Mouse (Mus musculus) midbrain, embryonic 13.5 days (tissue): ENCODE results near the gene Kif26b. TPM values are rescaled to one million over a fixed set of nuclear protein-coding genes. Genes with fewer than 3 reads are reported as not detected.

Experiments used
- ATAC-seq: fragments of 200-750 bp; cut with Nextera tagmentation; 2 replicates; pipeline ENCODE4 v1.8.0; 2017; ENCODE audit warnings: mild to moderate bottlenecking, moderate TSS enrichment, moderate library complexity
- H3K27ac ChIP-seq: fragments of 300-500 bp; sonication (generic); 2 replicates; pipeline ENCODE4 v1.5.1; 2015; ENCODE audit warnings: inconsistent platforms, mild to moderate bottlenecking, moderate library complexity
- H3K27me3 ChIP-seq: fragments of 300-500 bp; sonication (generic); 2 replicates; pipeline ENCODE4 v1.6.1; 2015; ENCODE audit warnings: mild to moderate bottlenecking, inconsistent platforms
- H3K36me3 ChIP-seq: fragments of 300-500 bp; sonication (generic); 2 replicates; pipeline ENCODE4 v1.6.1; 2015; ENCODE audit warnings: mild to moderate bottlenecking, inconsistent platforms
- H3K4me1 ChIP-seq: fragments of 300-500 bp; sonication (generic); replicated peaks from 2 replicates; pipeline ENCODE4 v1.6.1; 2015; ENCODE audit warnings: inconsistent platforms
- H3K4me2 ChIP-seq: fragments of 300-500 bp; sonication (generic); replicated peaks from 2 replicates; pipeline ENCODE4 v1.6.1; 2015; ENCODE audit warnings: moderate library complexity, mild to moderate bottlenecking, inconsistent platforms
- H3K4me3 ChIP-seq: fragments of 300-500 bp; sonication (generic); replicated peaks from 2 replicates; pipeline ENCODE4 v1.5.1; 2015; ENCODE audit warnings: mild to moderate bottlenecking, inconsistent platforms
- H3K9ac ChIP-seq: fragments of 300-500 bp; sonication (generic); replicated peaks from 2 replicates; pipeline ENCODE4 v1.6.1; 2015; ENCODE audit warnings: mild to moderate bottlenecking, inconsistent platforms
- H3K9me3 ChIP-seq: fragments of 300-500 bp; sonication (generic); 2 replicates; pipeline ENCODE4 v1.6.1; 2016; ENCODE audit warnings: mild to moderate bottlenecking, inconsistent platforms
- WGBS: fragments of 180-500 bp; shearing (Covaris S2); methylation state at CpG from one replicate; pipeline ENCODE4 v1.1.7; 2015; 5-methylcytosine and 5-hydroxymethylcytosine counted together
- polyA plus RNA-seq: library from polyadenylated mRNA; unstranded; fragments of >200 nt; fragmentation: Nextera tagmentation; extraction: Ambion mirVana; gene quantifications from 2 replicates; pipeline ENCODE4 v1.2.1, GENCODE M21; 2015

Kif26b gene
- polyA plus RNA-seq, 1 experiment from 2014 or later = 5.7 TPM

DNA sequence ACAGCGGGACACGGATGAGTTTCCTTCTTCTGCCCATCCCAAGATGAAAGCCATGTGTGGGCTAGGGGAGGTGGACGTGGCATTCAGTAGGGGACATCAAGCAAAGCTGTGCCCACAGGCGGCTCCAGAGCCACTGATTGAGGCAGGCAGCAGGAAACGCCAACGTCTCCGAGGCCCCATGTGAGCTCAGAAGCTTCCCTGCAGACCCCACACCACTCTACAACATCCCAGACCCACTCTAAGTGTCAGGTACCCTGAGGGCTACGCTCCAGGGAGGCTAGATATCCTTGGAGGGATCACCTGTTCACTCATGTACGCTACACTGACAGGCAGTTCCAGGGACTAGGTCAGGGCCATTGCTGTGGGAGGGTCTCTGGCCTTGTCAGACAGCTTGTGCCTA, 432.7 kb downstream of the Kif26b start:
- Histone ChIP-seq H3K4me2 (no peak overlapping the region), H3K4me3 (no peak overlapping the region), H3K9ac (no peak overlapping the region), H3K27me3 (no peaks in the 10 kb centered on the region), H3K4me1 (peaks cover 11% of the 10 kb centered on the region; the same call in 1 of the 2 replicates), H3K9me3 (no peaks in the 10 kb centered on the region), H3K27ac (no peak overlapping the region), H3K36me3 (no peaks in the 10 kb centered on the region)
- no peak for ATAC-seq
- 84% methylated on average over 9 of the region's 9 CpGs for WGBS

DNA sequence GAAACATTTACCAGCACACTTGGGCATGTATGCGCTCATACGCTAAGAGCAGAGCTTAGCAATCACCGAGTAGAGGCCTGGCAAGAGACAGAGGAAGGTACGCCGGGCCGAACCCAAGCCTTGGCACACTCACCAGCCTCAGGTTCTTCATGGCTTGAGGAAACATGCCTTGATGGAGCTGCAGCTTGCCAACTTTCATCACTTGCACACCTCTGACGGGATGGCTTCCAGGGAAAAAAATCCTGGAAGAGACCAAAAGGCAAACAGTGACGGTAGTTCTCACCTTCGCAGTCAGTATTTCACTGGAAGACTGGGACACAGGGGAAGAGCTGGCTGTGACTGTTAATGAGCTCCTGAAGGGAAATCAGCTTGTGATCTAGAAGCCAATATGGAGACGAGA, 443.1 kb downstream of the Kif26b start:
- ATAC-seq = no peak
- WGBS = 97% methylated on average over 10 of the region's 10 CpGs
- no peak overlapping the region for H3K4me2 ChIP-seq
- H3K27me3 ChIP-seq = no peaks in the 10 kb centered on the region
- H3K9ac ChIP-seq = no peak overlapping the region
- H3K4me1 ChIP-seq = no peaks in the 10 kb centered on the region
- no peaks in the 10 kb centered on the region for H3K9me3 ChIP-seq
- no peak overlapping the region for H3K4me3 ChIP-seq
- H3K27ac ChIP-seq = no peak overlapping the region
- no peaks in the 10 kb centered on the region for H3K36me3 ChIP-seq

GRCm38 (mm10) chr1:178978617-178979245, 449.8 kb downstream of the Kif26b start:
- H3K9ac ChIP-seq = no peak overlapping the region
- no peaks in the 10 kb centered on the region for H3K36me3 ChIP-seq
- 54% methylated on average over 8 of the region's 8 CpGs for WGBS
- H3K4me3 ChIP-seq = no peak overlapping the region
- H3K27me3 ChIP-seq = no peaks in the 10 kb centered on the region
- ATAC-seq = no peak
- no peak overlapping the region for H3K27ac ChIP-seq
- H3K4me2 ChIP-seq = no peak overlapping the region
- H3K4me1 ChIP-seq = 0 out of 2 replicates have a peak, but pooled peaks cover 7% of the 10 kb centered on the region
- H3K9me3 ChIP-seq = no peaks in the 10 kb centered on the region

DNA sequence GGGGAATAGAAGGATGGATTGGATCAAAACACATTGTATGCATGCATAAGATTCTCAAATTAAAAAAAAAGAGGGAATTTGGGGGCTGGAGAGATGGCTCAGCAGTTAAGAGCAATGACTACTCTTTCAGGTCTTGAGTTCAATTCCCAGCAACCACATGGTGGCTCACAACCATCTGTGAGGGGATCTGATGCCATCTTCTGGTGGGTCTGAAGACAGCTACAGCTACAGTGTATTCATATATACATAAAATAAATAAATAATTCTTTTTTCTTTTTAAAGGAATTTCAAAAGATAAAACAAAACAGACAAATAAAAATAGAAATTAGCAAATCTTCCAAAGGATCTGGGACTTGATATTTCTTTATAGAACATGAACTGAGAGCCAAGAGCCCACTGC, 451.3 kb downstream of the Kif26b start:
- Histone ChIP-seq H3K4me3 (no peak overlapping the region), H3K9ac (no peak overlapping the region), H3K4me1 (0 out of 2 replicates have a peak, but pooled peaks cover 7% of the 10 kb centered on the region), H3K9me3 (no peaks in the 10 kb centered on the region), H3K4me2 (no peak overlapping the region), H3K27me3 (no peaks in the 10 kb centered on the region), H3K36me3 (no peaks in the 10 kb centered on the region), H3K27ac (no peak overlapping the region)
- no peak for ATAC-seq

GRCm38 (mm10) chr1:178981641-178982040, 452.7 kb downstream of the Kif26b start:
- no peak overlapping the region for H3K9ac ChIP-seq
- 69% methylated on average over 5 of the region's 5 CpGs for WGBS
- H3K27ac ChIP-seq = no peak overlapping the region
- no peaks in the 10 kb centered on the region for H3K27me3 ChIP-seq
- ATAC-seq = no peak
- H3K4me3 ChIP-seq = no peak overlapping the region
- no peaks in the 10 kb centered on the region for H3K9me3 ChIP-seq
- 0 out of 2 replicates have a peak, but pooled peaks cover 7% of the 10 kb centered on the region for H3K4me1 ChIP-seq
- H3K4me2 ChIP-seq = no peak overlapping the region
- no peaks in the 10 kb centered on the region for H3K36me3 ChIP-seq

DNA sequence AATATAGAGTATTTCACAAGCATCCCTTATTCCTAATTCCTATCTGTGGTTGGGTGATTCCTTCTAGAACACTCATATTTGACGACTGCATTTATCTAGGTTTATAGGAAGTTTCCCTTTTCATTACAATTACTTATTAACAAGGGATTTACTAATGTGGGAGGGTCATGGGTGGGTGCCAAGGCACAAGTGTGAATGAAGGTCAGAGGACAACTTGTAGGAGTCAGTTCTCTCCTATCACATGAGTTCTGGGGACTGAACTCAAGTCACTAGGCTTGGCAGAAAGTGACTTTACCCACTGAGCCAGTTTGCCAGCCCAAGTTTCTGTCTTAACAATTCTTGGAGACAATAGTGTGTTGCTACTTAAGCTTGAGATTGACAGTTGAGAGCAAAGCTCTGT, 459.3 kb downstream of the Kif26b start:
- 83% methylated on average over 1 of the region's 1 CpGs for WGBS
- H3K4me2 ChIP-seq = no peak overlapping the region
- no peaks in the 10 kb centered on the region for H3K36me3 ChIP-seq
- H3K27me3 ChIP-seq = no peaks in the 10 kb centered on the region
- no peak overlapping the region for H3K4me3 ChIP-seq
- H3K27ac ChIP-seq = no peak overlapping the region
- H3K9ac ChIP-seq = no peak overlapping the region
- no peaks in the 10 kb centered on the region for H3K9me3 ChIP-seq
- ATAC-seq = no peak
- peaks cover 12% of the 10 kb centered on the region for H3K4me1 ChIP-seq

Other genes starting within 250 kb of the Kif26b start
- 160 and 172 TPM in 2 replicates for gene Cox20, start 210.0 kb upstream of the Kif26b start, polyA plus RNA-seq
- 293 and 372 TPM in 2 replicates for gene Hnrnpu, start 191.3 kb upstream of the Kif26b start, polyA plus RNA-seq
- gene Efcab2, start 123.0 kb upstream of the Kif26b start, polyA plus RNA-seq = 8.8 and 9.0 TPM in 2 replicates